Mouse (Mus musculus) CH12.LX (cell line): ENCODE data around the gene Gm49320.

Experiments used
- CTCF ChIP-seq, 2 experiments: IDR thresholded peaks in 1 of 2; conservative IDR thresholded peaks in 1 of 2; 2 replicates each; pipeline ENCODE4 v1.5.1; 2011 to 2012; ENCODE audit warnings: low read depth in 2 of 2, low read length in 2 of 2, improper control_type of control experiment in 1 of 2, inconsistent platforms in 1 of 2, mild to moderate bottlenecking in 1 of 2, moderate library complexity in 1 of 2
- E2F4 ChIP-seq: IDR thresholded peaks from 2 replicates; pipeline ENCODE4 v1.6.1; 2011; ENCODE audit warnings: low read depth, low read length, improper control_type of control experiment; ENCODE audit not compliant: insufficient replicate concordance
- KAT2A ChIP-seq: IDR thresholded peaks from 2 replicates; pipeline ENCODE4 v1.6.1; 2012; ENCODE audit warnings: low read length, improper control_type of control experiment, inconsistent platforms; ENCODE audit not compliant: insufficient replicate concordance
- NELFE ChIP-seq: IDR thresholded peaks from 2 replicates; pipeline ENCODE4 v1.6.1; 2011; ENCODE audit warnings: low read depth, low read length, improper control_type of control experiment
- NRF1 ChIP-seq: IDR thresholded peaks from 2 replicates; pipeline ENCODE4 v1.6.1; 2014; ENCODE audit warnings: low read depth, mild to moderate bottlenecking, inconsistent platforms, low read length, improper control_type of control experiment, moderate library complexity
- POLR2A ChIP-seq: IDR thresholded peaks from 2 replicates; pipeline ENCODE4 v1.6.1; 2011; ENCODE audit warnings: low read depth, mild to moderate bottlenecking, improper control_type of control experiment, low read length
- SMC3 ChIP-seq: IDR thresholded peaks from 2 replicates; pipeline ENCODE4 v1.6.1; 2011; ENCODE audit warnings: low read depth, low read length, improper control_type of control experiment

- TF ChIP-seq NELFE: no peak
- TF ChIP-seq KAT2A: no peak
- no peak for TF ChIP-seq NRF1
- TF ChIP-seq SMC3: no peak
- TF ChIP-seq POLR2A: no peak
- TF ChIP-seq CTCF (conservative IDR thresholded peaks at IDR 0.05 in 1 of 2, IDR thresholded peaks at IDR 0.05 in 1 of 2; ENCODE audit: low read depth in 2 of 2, low read length in 2 of 2): no peak
- no peak for TF ChIP-seq E2F4
Measured at GRCm38 (mm10) chr8:4219617-4220016, 19.0 kb upstream of the Gm49320 start.
